Mouse (Mus musculus) kidney, adult 2 months (tissue): ENCODE measurements around the gene Slc38a1.

Experiments
- CTCF ChIP-seq: fragments of 200-500 bp; conservative IDR thresholded peaks from 2 replicates; pipeline ENCODE4 v1.5.1; 2011; ENCODE audit warnings: low read depth, mild to moderate bottlenecking, control low read depth, low read length, moderate library complexity, mixed read lengths; ENCODE audit not compliant: insufficient read depth, insufficient read length
- POLR2A ChIP-seq: fragments of 200-500 bp; IDR thresholded peaks from one replicate; pipeline ENCODE4 v1.6.1; 2011; ENCODE audit warnings: low read depth, low read length, control low read depth

GRCm38 (mm10) chr15:96638656-96639055 is 4.1 kb downstream of the Slc38a1 start:
- TF ChIP-seq POLR2A: no peak
- TF ChIP-seq CTCF: no peak
